Comparison of ENCODE assay signal across 8 mouse cellular contexts in the genomic region with DNA sequence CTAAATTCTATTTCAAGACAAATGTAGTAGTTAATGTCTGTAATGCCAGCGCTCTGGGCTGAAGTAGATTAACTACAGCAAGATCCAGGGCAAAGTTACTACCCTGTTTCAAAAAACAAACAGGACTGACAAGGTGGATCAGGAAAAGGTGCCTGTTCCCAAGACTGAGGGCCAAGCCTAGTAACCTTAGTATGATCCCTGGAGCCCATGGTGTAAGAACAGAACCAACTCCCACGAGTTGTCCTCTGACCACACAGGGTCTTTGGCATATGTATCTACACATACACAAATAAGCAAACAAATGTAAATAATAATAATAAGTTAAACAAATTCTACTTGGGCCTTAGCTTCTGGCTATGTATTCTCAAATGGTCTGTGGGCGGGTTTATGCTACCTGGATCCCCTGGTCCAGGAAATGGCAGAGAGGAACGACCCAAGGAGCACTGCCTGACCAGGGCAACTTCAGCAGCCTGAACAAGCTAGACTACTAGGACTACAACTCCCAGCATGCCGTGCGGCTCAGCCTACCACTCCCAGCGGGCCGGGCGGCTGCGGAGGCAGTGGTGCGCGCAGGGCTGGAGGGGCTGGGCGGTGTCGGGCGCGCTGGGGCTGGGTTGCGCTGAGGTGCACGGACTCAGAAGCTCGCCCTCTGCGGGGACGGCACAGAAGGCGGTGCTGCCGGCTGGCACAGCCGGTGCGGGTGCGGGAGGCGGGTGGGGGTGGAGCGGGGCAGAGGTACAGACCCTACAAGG. TPM values are rescaled to one million over a fixed set of nuclear protein-coding genes. Genes with fewer than 3 reads are reported as not detected.
A peak's percentile ranks its signal among the peaks of the same experiment; 100 is the strongest.
DNase-seq lines count a peak whose midpoint lies in the region; ATAC-seq and TF ChIP-seq lines count a peak whose summit lies in the region.

A gene (plus strand): TSS at position 560 of the 752 bp plus-strand sequence.

- TF ChIP-seq CTCF in bone marrow, adult 2 months (IDR thresholded peaks at IDR 0.05; ENCODE audit: control insufficient read depth, insufficient read depth, low read length) = 0 out of 2 replicates have a peak, but pooled peaks have one; percentile 1

- H3K36me3 ChIP-seq in embryonic facial prominence, embryonic 15.5 days = peaks cover 24% of the 10 kb centered on the region
- H3K36me3 ChIP-seq in kidney, embryonic 14.5 days (ENCODE audit: control insufficient read depth, insufficient read depth, low read length) = peaks cover 28% of the 10 kb centered on the region
- H3K36me3 ChIP-seq in limb, embryonic 15.5 days = peaks cover 33% of the 10 kb centered on the region

- no peaks in the 10 kb centered on the region for H3K27me3 ChIP-seq in embryonic facial prominence, embryonic 15.5 days
- H3K27me3 ChIP-seq in kidney, embryonic 14.5 days (ENCODE audit: control insufficient read depth, insufficient read depth, low read length) = no peaks in the 10 kb centered on the region
- no peaks in the 10 kb centered on the region for H3K27me3 ChIP-seq in limb, embryonic 15.5 days

- H3K4me1 ChIP-seq in bone marrow, adult 2 months (ENCODE audit: control insufficient read depth, insufficient read depth, low read length) = no peaks in the 10 kb centered on the region
- H3K4me1 ChIP-seq in embryonic facial prominence, embryonic 15.5 days = peaks cover 10% of the 10 kb centered on the region
- peaks cover 7% of the 10 kb centered on the region for H3K4me1 ChIP-seq in kidney, embryonic 14.5 days (ENCODE audit: control insufficient read depth, insufficient read depth, low read length)
- H3K4me1 ChIP-seq in limb, embryonic 15.5 days = peaks cover 14% of the 10 kb centered on the region

- DNase-seq in 416B (ENCODE audit: low read depth) = peak; percentile 89
- DNase-seq in heart, adult 8-10 months (ENCODE audit: low spot score) = peak; percentile 96
- peak; percentile 66 to 84 for DNase-seq in monocyte, adult 2 months (ENCODE audit: low read depth in 1 of 2, low spot score in 2 of 2)
- peak; percentile 95 for DNase-seq in spleen, postnatal 36 days (ENCODE audit: low spot score in 2 of 2)

- no peaks in the 10 kb centered on the region for H3K9me3 ChIP-seq in embryonic facial prominence, embryonic 15.5 days (replicated peaks)
- H3K9me3 ChIP-seq in kidney, embryonic 14.5 days (ENCODE audit: control insufficient read depth, low read length) = no peaks in the 10 kb centered on the region
- no peaks in the 10 kb centered on the region for H3K9me3 ChIP-seq in limb, embryonic 15.5 days

- WGBS in bone marrow, adult 2 months = 3% methylated on average over 28 of the region's 28 CpGs
- WGBS in embryonic facial prominence, embryonic 15.5 days = 3% methylated on average over 28 of the region's 28 CpGs
- WGBS in kidney, embryonic 14.5 days = 5% methylated on average over 26 of the region's 28 CpGs
- 4% methylated on average over 28 of the region's 28 CpGs for WGBS in limb, embryonic 15.5 days

- peak; percentile 50; the same call in 1 of the 2 replicates for TF ChIP-seq POLR2A in bone marrow, adult 2 months (IDR thresholded peaks at IDR 0.05; ENCODE audit: borderline replicate concordance, control insufficient read depth, low read depth, low read length)

- H3K27ac ChIP-seq in bone marrow, adult 2 months (ENCODE audit: control insufficient read depth, insufficient read depth, low read depth, low read length, poor library complexity) = peak within 1 kb of the TSS; percentile 75
- H3K27ac ChIP-seq in embryonic facial prominence, embryonic 15.5 days (replicated peaks) = peak within 1 kb of the TSS; percentile 82
- H3K27ac ChIP-seq in kidney, embryonic 14.5 days (ENCODE audit: low read depth, low read length) = peak within 1 kb of the TSS; percentile 73; the same call in 1 of the 2 replicates
- H3K27ac ChIP-seq in limb, embryonic 15.5 days = peak within 1 kb of the TSS; percentile 81

- peak; percentile 97 for ATAC-seq in embryonic facial prominence, embryonic 15.5 days (ENCODE audit: insufficient number of reproducible peaks, low FRiP score, low TSS enrichment, low read depth)
- peak; percentile 97 for ATAC-seq in kidney, embryonic 14.5 days (ENCODE audit: low FRiP score, low TSS enrichment)
- ATAC-seq in limb, embryonic 15.5 days (ENCODE audit: insufficient number of reproducible peaks, low FRiP score, low TSS enrichment, low read depth) = peak; percentile 95

- H3K9ac ChIP-seq in embryonic facial prominence, embryonic 15.5 days = peak within 1 kb of the TSS; percentile 85
- peak within 1 kb of the TSS; percentile 84 for H3K9ac ChIP-seq in kidney, embryonic 14.5 days (ENCODE audit: low read depth, low read length)
- peak within 1 kb of the TSS; percentile 85 for H3K9ac ChIP-seq in limb, embryonic 15.5 days

- peak within 1 kb of the TSS; percentile 76 for H3K4me2 ChIP-seq in embryonic facial prominence, embryonic 15.5 days (replicated peaks)
- H3K4me2 ChIP-seq in kidney, embryonic 14.5 days (replicated peaks; ENCODE audit: low read depth, low read length) = peak within 1 kb of the TSS; percentile 58
- H3K4me2 ChIP-seq in limb, embryonic 15.5 days = peak within 1 kb of the TSS; percentile 76

- H3K4me3 ChIP-seq in bone marrow, adult 2 months (replicated peaks; ENCODE audit: control insufficient read depth, low read depth, low read length) = peak within 1 kb of the TSS; percentile 76
- peak within 1 kb of the TSS; percentile 84 for H3K4me3 ChIP-seq in embryonic facial prominence, embryonic 15.5 days (replicated peaks)
- H3K4me3 ChIP-seq in kidney, embryonic 14.5 days (ENCODE audit: low read length) = peak within 1 kb of the TSS; percentile 87
- H3K4me3 ChIP-seq in limb, embryonic 15.5 days = peak within 1 kb of the TSS; percentile 89

RNA-seq across cellular contexts. Expression of the gene that starts here (rescaled TPM):
- 9.7 and 30.6 TPM in 2 replicates for polyA plus RNA-seq in bone marrow, adult 2 months (2011; ENCODE audit: insufficient read depth, insufficient read length, low replicate concordance, missing spikeins)
- 20.2 and 20.7 TPM in 2 replicates for polyA plus RNA-seq in embryonic facial prominence, embryonic 15.5 days (2015; fragmentation: Nextera tagmentation; extraction: Ambion mirVana)
- total RNA-seq in heart, adult 8-10 months (2022) = 10 to 100 TPM; 13.4 to 18.7 (median 16.4) TPM
- 9.1 and 11.4 TPM in 2 replicates for polyA plus RNA-seq in kidney, embryonic 14.5 days (2014; fragmentation: Nextera tagmentation; extraction: Ambion mirVana)
- polyA plus RNA-seq in limb, embryonic 15.5 days (2015; fragmentation: Nextera tagmentation; extraction: Ambion mirVana) = 19.1 and 22.2 TPM in 2 replicates

Comparison
In these comparisons a context has a peak if more than half of its experiments do, and no peak if none do; other contexts are left out.
1. Peak in every context shown above with its lines: DNase-seq, ATAC-seq, H3K4me3 ChIP-seq and H3K27ac ChIP-seq.